ENCODE assay signal across 7 mouse cellular contexts in the genomic region with DNA sequence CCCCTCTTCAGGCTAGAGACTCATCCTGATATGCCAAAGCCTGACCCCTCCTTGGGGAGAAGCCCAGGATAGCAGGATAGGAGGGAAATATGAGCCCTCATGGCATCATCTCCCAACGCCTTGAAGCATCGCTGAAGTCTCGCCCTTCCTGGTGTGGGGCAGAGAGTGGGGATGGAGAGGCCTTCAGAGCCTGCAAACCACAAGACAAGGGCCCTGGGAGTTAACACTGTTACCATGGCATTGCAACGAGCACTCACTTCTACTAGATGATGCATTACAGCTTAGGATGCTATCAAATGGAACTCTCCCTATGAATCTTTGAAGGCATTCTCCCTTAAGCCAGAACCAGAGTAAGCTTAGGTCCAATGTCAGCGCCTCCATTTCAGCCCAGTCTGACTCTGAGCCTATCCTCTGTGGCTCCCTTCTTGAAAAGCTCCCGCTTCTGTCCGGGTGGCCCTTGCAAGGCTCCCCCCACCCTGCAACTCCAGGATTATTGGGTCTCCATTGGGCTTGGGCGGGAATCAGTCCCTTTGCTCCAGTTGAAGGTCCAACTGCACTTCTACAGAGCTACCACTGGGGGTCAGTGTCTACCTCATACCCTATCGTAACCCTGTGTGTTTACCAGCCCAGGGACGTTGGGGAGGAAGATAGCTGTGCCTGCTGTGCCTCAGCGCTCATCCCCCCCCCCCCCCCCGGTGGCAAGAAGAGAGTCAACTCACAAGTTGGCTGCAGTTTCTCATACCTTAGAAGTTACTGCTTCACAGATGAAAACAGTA. TPM values are rescaled to one million over a fixed set of nuclear protein-coding genes. Genes with fewer than 3 reads are reported as not detected.
A peak's percentile ranks its signal among the peaks of the same experiment; 100 is the strongest.
DNase-seq lines count a peak whose midpoint lies in the region; ATAC-seq and TF ChIP-seq lines count a peak whose summit lies in the region.

No protein-coding gene starts in this region.

- H3K9me3 ChIP-seq in heart, embryonic 16.5 days (replicated peaks; ENCODE audit: control insufficient read depth, low read length), result no peaks in the 10 kb centered on the region
- no peaks in the 10 kb centered on the region; the same call in 1 of the 2 replicates for H3K9me3 ChIP-seq in liver, embryonic 13.5 days (replicated peaks)

- no peak for DNase-seq in testis, postnatal 10 days (ENCODE audit: low spot score)
- DNase-seq in c-Kit-negative CD71-positive TER-119-positive erythroid progenitor cells, embryonic 14.5 days (ENCODE audit: low read depth, low spot score), result peak; percentile 36
- DNase-seq in liver, embryonic 13.5 days, result peak; percentile 20
- DNase-seq in skeletal muscle tissue, adult 2 months (ENCODE audit: low read depth, low spot score), result peak; percentile 44
- DNase-seq in right cerebral cortex, postnatal 14 days, result no peak

- peaks cover 7% of the 10 kb centered on the region; the same call in 1 of the 2 replicates for H3K4me1 ChIP-seq in testis, adult 2 months (ENCODE audit: control insufficient read depth, insufficient read depth, low read length)
- no peaks in the 10 kb centered on the region for H3K4me1 ChIP-seq in heart, embryonic 16.5 days (ENCODE audit: control insufficient read depth, insufficient read depth, low read length)
- peaks cover 39% of the 10 kb centered on the region for H3K4me1 ChIP-seq in liver, embryonic 13.5 days (replicated peaks)

- peak; percentile 67 for ATAC-seq in heart, embryonic 16.5 days (replicated peaks; ENCODE audit: extremely low read depth, insufficient read depth, low FRiP score)
- peak; percentile 60 for ATAC-seq in liver, embryonic 13.5 days (ENCODE audit: low read depth)

- peak; percentile 83 for TF ChIP-seq CTCF in testis, adult 2 months (IDR thresholded peaks at IDR 0.05; ENCODE audit: control insufficient read depth, insufficient read depth, insufficient replicate concordance, low read depth, low read length)

- TF ChIP-seq POLR2A in testis, adult 2 months (IDR thresholded peaks at IDR 0.05; ENCODE audit: control insufficient read depth, low read depth, low read length), result no peak

- H3K9ac ChIP-seq in heart, embryonic 16.5 days (ENCODE audit: low read length), result no peak overlapping the region
- H3K9ac ChIP-seq in liver, embryonic 13.5 days, result no peak overlapping the region

- H3K27ac ChIP-seq in testis, adult 2 months (ENCODE audit: control insufficient read depth, insufficient read depth, low read depth, low read length), result no peak overlapping the region
- H3K27ac ChIP-seq in heart, embryonic 16.5 days (ENCODE audit: low read length), result no peak overlapping the region
- no peak overlapping the region for H3K27ac ChIP-seq in liver, embryonic 13.5 days

- WGBS in heart, embryonic 16.5 days, result 22% methylated on average over 12 of the region's 12 CpGs
- WGBS in liver, embryonic 13.5 days (ENCODE audit: insufficient replicate concordance), result 20% methylated on average over 12 of the region's 12 CpGs

- H3K4me2 ChIP-seq in heart, embryonic 16.5 days (ENCODE audit: low read depth, low read length), result no peak overlapping the region
- H3K4me2 ChIP-seq in liver, embryonic 13.5 days, result peak overlapping the region; percentile 34

- no peaks in the 10 kb centered on the region for H3K36me3 ChIP-seq in testis, adult 2 months (ENCODE audit: control insufficient read depth, insufficient read depth, low read length)
- no peaks in the 10 kb centered on the region for H3K36me3 ChIP-seq in heart, embryonic 16.5 days (ENCODE audit: control insufficient read depth, insufficient read depth)
- no peaks in the 10 kb centered on the region for H3K36me3 ChIP-seq in liver, embryonic 13.5 days

- no peak overlapping the region for H3K4me3 ChIP-seq in testis, adult 2 months (ENCODE audit: control insufficient read depth, low read depth, low read length)
- H3K4me3 ChIP-seq in heart, embryonic 16.5 days (ENCODE audit: low read length), result no peak overlapping the region
- H3K4me3 ChIP-seq in liver, embryonic 13.5 days (replicated peaks), result no peak overlapping the region

- no peaks in the 10 kb centered on the region for H3K27me3 ChIP-seq in testis, adult 2 months (ENCODE audit: control insufficient read depth, insufficient read depth, low read length)
- H3K27me3 ChIP-seq in heart, embryonic 16.5 days (ENCODE audit: control insufficient read depth, insufficient read depth, low read length), result no peaks in the 10 kb centered on the region
- H3K27me3 ChIP-seq in liver, embryonic 13.5 days, result no peaks in the 10 kb centered on the region

RNA-seq across cellular contexts. Expression of a gene that starts 11.1 kb away (rescaled TPM):
- 50.1 and 64.9 TPM in 2 replicates for polyA plus RNA-seq in testis, adult 2 months (2012; rRNA removed)
- 16.6 and 17.9 TPM in 2 replicates for polyA plus RNA-seq in heart, embryonic 16.5 days (2015; fragmentation: Nextera tagmentation; extraction: Ambion mirVana)
- 1.3 and 1.6 TPM in 2 replicates for polyA plus RNA-seq in liver, embryonic 13.5 days (2015; fragmentation: Nextera tagmentation; extraction: Ambion mirVana)

RNA-seq across cellular contexts. Expression of a gene that starts 21.1 kb away (rescaled TPM):
- polyA plus RNA-seq in testis, adult 2 months (2012; rRNA removed), result 52.2 and 56.7 TPM in 2 replicates
- polyA plus RNA-seq in heart, embryonic 16.5 days (2015; fragmentation: Nextera tagmentation; extraction: Ambion mirVana), result 33.3 and 33.7 TPM in 2 replicates
- polyA plus RNA-seq in liver, embryonic 13.5 days (2015; fragmentation: Nextera tagmentation; extraction: Ambion mirVana), result 17.7 and 19.1 TPM in 2 replicates

RNA-seq across cellular contexts. Expression of a gene that starts 55.4 kb away (rescaled TPM):
- 212 and 245 TPM in 2 replicates for polyA plus RNA-seq in testis, adult 2 months (2012; rRNA removed)
- 9.0 and 9.2 TPM in 2 replicates for polyA plus RNA-seq in heart, embryonic 16.5 days (2015; fragmentation: Nextera tagmentation; extraction: Ambion mirVana)
- polyA plus RNA-seq in liver, embryonic 13.5 days (2015; fragmentation: Nextera tagmentation; extraction: Ambion mirVana), result 13.9 and 15.4 TPM in 2 replicates

Comparison
In these comparisons a context has a peak if more than half of its experiments do, and no peak if none do; other contexts are left out.
1. DNase-seq: peak in c-Kit-negative CD71-positive TER-119-positive erythroid progenitor cells, embryonic 14.5 days (single experiment), liver, embryonic 13.5 days (single experiment) and skeletal muscle tissue, adult 2 months (single experiment); none in testis, postnatal 10 days (single experiment) and right cerebral cortex, postnatal 14 days (single experiment).
2. RNA of a gene that starts 55.4 kb away (polyA plus RNA-seq): 212 to 245 TPM in testis, adult 2 months; 13.9 to 15.4 TPM in liver, embryonic 13.5 days and 9.0 to 9.2 TPM in heart, embryonic 16.5 days; every median in the first group is over 10 times any median in the second.